ENCODE assay signal across 24 mouse cellular contexts in genomic region chr9:61388214-61388613, GRCm38 (mm10). TPM values are rescaled to one million over a fixed set of nuclear protein-coding genes. Genes with fewer than 3 reads are reported as not detected.
DNase-seq lines count a peak whose midpoint lies in the region; ATAC-seq lines count a peak whose summit lies in the region.
"Had no signal": no experiment of that assay in that cellular context is flagged by ENCODE, and none has a peak within 500 bp of the region (broad histone marks: within the 10 kb centered on the region; RNA-seq: fewer than 3 reads in every experiment).

No protein-coding gene starts in this region.

- H3K4me3 ChIP-seq in kidney, embryonic 14.5 days (ENCODE audit: low read length): no peak overlapping the region
- H3K4me3 ChIP-seq in megakaryocyte, embryonic 14.5 days (replicated peaks): peak overlapping the region; percentile 50
- H3K4me3 ChIP-seq in neural tube, embryonic 15.5 days (replicated peaks): no peak overlapping the region
- H3K4me3 ChIP-seq: heart, adult 2 months; heart, embryonic 13.5 days had no signal

- H3K9ac ChIP-seq in kidney, embryonic 14.5 days (ENCODE audit: low read depth, low read length): no peak overlapping the region
- no peak overlapping the region for H3K9ac ChIP-seq in neural tube, embryonic 15.5 days (replicated peaks)
- H3K9ac ChIP-seq: forebrain, postnatal 0 days; heart, embryonic 13.5 days; liver, embryonic 14.5 days had no signal

- H3K4me1 ChIP-seq in kidney, embryonic 14.5 days (ENCODE audit: control insufficient read depth, insufficient read depth, low read length): peaks cover 61% of the 10 kb centered on the region
- peaks cover 79% of the 10 kb centered on the region for H3K4me1 ChIP-seq in megakaryocyte, embryonic 14.5 days
- H3K4me1 ChIP-seq in neural tube, embryonic 15.5 days: peaks cover 81% of the 10 kb centered on the region

- no peaks in the 10 kb centered on the region for H3K9me3 ChIP-seq in kidney, embryonic 14.5 days (ENCODE audit: control insufficient read depth, low read length)
- no peaks in the 10 kb centered on the region for H3K9me3 ChIP-seq in megakaryocyte, embryonic 14.5 days
- no peaks in the 10 kb centered on the region for H3K9me3 ChIP-seq in neural tube, embryonic 15.5 days (replicated peaks)
- H3K9me3 ChIP-seq: heart, embryonic 13.5 days had no signal

- H3K4me2 ChIP-seq in kidney, embryonic 14.5 days (replicated peaks; ENCODE audit: low read depth, low read length): no peak overlapping the region
- no peak overlapping the region for H3K4me2 ChIP-seq in neural tube, embryonic 15.5 days
- H3K4me2 ChIP-seq: heart, embryonic 13.5 days had no signal

- H3K27me3 ChIP-seq in kidney, embryonic 14.5 days (ENCODE audit: control insufficient read depth, insufficient read depth, low read length): no peaks in the 10 kb centered on the region
- H3K27me3 ChIP-seq in megakaryocyte, embryonic 14.5 days (replicated peaks): peaks cover 34% of the 10 kb centered on the region
- H3K27me3 ChIP-seq in neural tube, embryonic 15.5 days (replicated peaks): 0 out of 2 replicates have a peak, but pooled peaks cover under 1% of the 10 kb centered on the region

- no peak for ATAC-seq in kidney, embryonic 14.5 days (ENCODE audit: low FRiP score, low TSS enrichment)
- no peak for ATAC-seq in megakaryocyte, adult 5-6 weeks (ENCODE audit: poor library complexity, severe bottlenecking)
- ATAC-seq in neural tube, embryonic 15.5 days (ENCODE audit: low FRiP score): no peak
- no peak for ATAC-seq in erythroid progenitor cell, adult 5-6 weeks (replicated peaks; ENCODE audit: low FRiP score, poor library complexity, severe bottlenecking)
- ATAC-seq: activated CD4-positive, CD25-positive, alpha-beta regulatory T cell, adult 4 months; forebrain, postnatal 0 days had no signal

- peak; percentile 43 for DNase-seq in kidney, adult 11 months
- DNase-seq in neural tube, embryonic 10.5 days (ENCODE audit: extremely low spot score, low spot score): no peak
- DNase-seq: adrenal gland, adult 2 months; cerebellum, adult 8-10 months; cerebellum, postnatal 25 days; forebrain, postnatal 0 days; heart, adult 2 months; heart, postnatal 10 days; layer of hippocampus, adult 9-11 months; liver; lung, adult 2 months; lung, postnatal 10 days; retina, postnatal 1 day; right cerebral cortex, postnatal 14 days; thymus, postnatal 4 days had no signal

- 47% methylated on average over 12 of the region's 12 CpGs for WGBS in kidney, embryonic 14.5 days
- 61% methylated on average over 12 of the region's 12 CpGs for WGBS in neural tube, embryonic 15.5 days

- H3K27ac ChIP-seq in kidney, embryonic 14.5 days (ENCODE audit: low read depth, low read length): no peak overlapping the region
- H3K27ac ChIP-seq in neural tube, embryonic 15.5 days (replicated peaks): 0 out of 2 replicates have a peak overlapping the region, but pooled peaks have one; percentile 10
- H3K27ac ChIP-seq: heart, adult 2 months; heart, embryonic 13.5 days; liver, embryonic 14.5 days; macrophage had no signal

- peaks cover 42% of the 10 kb centered on the region for H3K36me3 ChIP-seq in kidney, embryonic 14.5 days (ENCODE audit: control insufficient read depth, insufficient read depth, low read length)
- H3K36me3 ChIP-seq in megakaryocyte, embryonic 14.5 days (replicated peaks; ENCODE audit: low read length): peaks cover 65% of the 10 kb centered on the region
- H3K36me3 ChIP-seq in neural tube, embryonic 15.5 days: peaks cover 2% of the 10 kb centered on the region; the same call in 1 of the 2 replicates

RNA-seq across cellular contexts. Expression of gene Tle3, which starts 16.0 kb away (rescaled TPM):
- 29.6 and 33.7 TPM in 2 replicates for polyA plus RNA-seq in kidney, embryonic 14.5 days (2014; fragmentation: Nextera tagmentation; extraction: Ambion mirVana)
- 60.7 and 62.9 TPM in 2 replicates for polyA plus RNA-seq in megakaryocyte, embryonic 14.5 days (2012; ENCODE audit: insufficient read depth, low replicate concordance)
- 113 and 146 TPM in 2 replicates for total RNA-seq in megakaryocyte, adult 5-6 weeks (2015)
- total RNA-seq in megakaryocyte, adult 5-6 weeks (2017): 79.4 and 92.9 TPM in 2 replicates
- 20.5 and 24.2 TPM in 2 replicates for polyA plus RNA-seq in neural tube, embryonic 15.5 days (2015; fragmentation: Nextera tagmentation; extraction: Ambion mirVana)
- total RNA-seq in erythroid progenitor cell, adult 5-6 weeks (2015; ENCODE audit: low replicate concordance): 9.7 and 20.5 TPM in 2 replicates
- total RNA-seq in erythroid progenitor cell, adult 5-6 weeks (2017; ENCODE audit: low replicate concordance): 14.6 and 23.9 TPM in 2 replicates
